Mouse (Mus musculus) liver, adult 2 months (tissue): ENCODE measurements around the gene Slc46a1.

ENCODE experiments used
- CTCF ChIP-seq: fragments of 200-500 bp; IDR thresholded peaks from 2 replicates; pipeline ENCODE4 v1.5.1; 2011; ENCODE audit warnings: low read depth, low read length, control low read depth
- POLR2A ChIP-seq: fragments of 200-500 bp; IDR thresholded peaks from 2 replicates; pipeline ENCODE4 v1.6.1; 2011; ENCODE audit warnings: low read length, control low read depth; ENCODE audit not compliant: insufficient read depth; ENCODE audit errors: extremely low read depth

- TF ChIP-seq POLR2A, result no peak
- TF ChIP-seq CTCF, result no peak
Measured at GRCm38 (mm10) chr11:78499543-78499942, 34.0 kb downstream of the Slc46a1 start.
